Mouse (Mus musculus) heart, embryonic 14.5 days (tissue): ENCODE data around the gene Col13a1. TPM values are rescaled to one million over a fixed set of nuclear protein-coding genes. Genes with fewer than 3 reads are reported as not detected.

ENCODE experiments used
- ATAC-seq: fragments of 200-750 bp; cut with Nextera tagmentation; 2 replicates; pipeline ENCODE4 v1.8.0; 2017; ENCODE audit warnings: low read depth, moderate TSS enrichment; ENCODE audit not compliant: insufficient number of reproducible peaks, insufficient read depth, low FRiP score
- H3K27ac ChIP-seq, 2 experiments: fragments of 200-500 bp in 1 of 2; fragments of 300-500 bp in 1 of 2; sonication (generic) in 1 of 2; replicated peaks in 1 of 2; 2 replicates each; pipeline ENCODE4 v1.5.1; 2012 to 2014; ENCODE audit warnings: low read depth in 2 of 2, low read length in 2 of 2, control low read depth in 1 of 2, mild to moderate bottlenecking in 1 of 2, mixed read lengths in 1 of 2; ENCODE audit not compliant: control insufficient read depth in 1 of 2, insufficient read depth in 1 of 2
- H3K27me3 ChIP-seq: fragments of 300-500 bp; sonication (generic); 2 replicates; pipeline ENCODE4 v1.6.1; 2014; ENCODE audit warnings: mild to moderate bottlenecking, low read length, control low read depth; ENCODE audit not compliant: control insufficient read depth, insufficient read depth
- H3K36me3 ChIP-seq: fragments of 300-500 bp; sonication (generic); 2 replicates; pipeline ENCODE4 v1.6.1; 2014; ENCODE audit warnings: mild to moderate bottlenecking, control low read depth, low read length, mixed read lengths; ENCODE audit not compliant: control insufficient read depth, insufficient read depth
- H3K4me1 ChIP-seq, 2 experiments: fragments of 200-500 bp in 1 of 2; fragments of 300-500 bp in 1 of 2; sonication (generic) in 1 of 2; 2 replicates each; pipeline ENCODE4 v1.6.1; 2012 to 2014; ENCODE audit warnings: low read length in 2 of 2, control low read depth in 1 of 2, mixed read lengths in 1 of 2; ENCODE audit not compliant: control insufficient read depth in 2 of 2, insufficient read depth in 2 of 2
- H3K4me2 ChIP-seq: fragments of 300-500 bp; sonication (generic); 2 replicates; pipeline ENCODE4 v1.6.1; 2014; ENCODE audit warnings: mild to moderate bottlenecking, low read length
- H3K4me3 ChIP-seq, 2 experiments: fragments of 200-500 bp in 1 of 2; fragments of 300-500 bp in 1 of 2; sonication (generic) in 1 of 2; 2 replicates each; pipeline ENCODE4 v1.5.1; 2012 to 2014; ENCODE audit warnings: low read length in 2 of 2, mild to moderate bottlenecking in 2 of 2, control low read depth in 1 of 2, low read depth in 1 of 2, moderate library complexity in 1 of 2; ENCODE audit not compliant: control insufficient read depth in 1 of 2, insufficient read depth in 1 of 2
- H3K9ac ChIP-seq: fragments of 300-500 bp; sonication (generic); 2 replicates; pipeline ENCODE4 v1.6.1; 2014; ENCODE audit warnings: mild to moderate bottlenecking, low read length
- H3K9me3 ChIP-seq: fragments of 300-500 bp; sonication (generic); 2 replicates; pipeline ENCODE4 v1.6.1; 2016; ENCODE audit warnings: low read length, control low read depth; ENCODE audit not compliant: control insufficient read depth
- WGBS: fragments of 180-500 bp; shearing (Covaris S2); extraction: QIAGEN DNeasy Blood & Tissue Kit; methylation state at CpG from one replicate; pipeline ENCODE4 v1.1.7; 2014; 5-methylcytosine and 5-hydroxymethylcytosine counted together
- polyA plus RNA-seq: library from polyadenylated mRNA; unstranded; fragments of >200 nt; fragmentation: Nextera tagmentation; extraction: Ambion mirVana; gene quantifications from 2 replicates; pipeline ENCODE4 v1.2.1, GENCODE M21; 2014

Gene Col13a1
- polyA plus RNA-seq, 1 experiment from 2014 or later = 9.5 TPM

- no peak for ATAC-seq
- H3K4me2 ChIP-seq = no peak overlapping the region
- WGBS = 84% methylated on average over 32 of the region's 32 CpGs
- no peaks in the 10 kb centered on the region for H3K36me3 ChIP-seq
- H3K9me3 ChIP-seq = no peaks in the 10 kb centered on the region
- no peak overlapping the region for H3K4me3 ChIP-seq
- H3K4me1 ChIP-seq = no peaks in the 10 kb centered on the region; a peak in 4 of 4 replicates
- H3K9ac ChIP-seq = no peak overlapping the region
- H3K27me3 ChIP-seq = no peaks in the 10 kb centered on the region
- no peak overlapping the region for H3K27ac ChIP-seq
Measured at GRCm38 (mm10) chr10:61827950-61828936, 150.7 kb downstream of the Col13a1 start.

- H3K27me3 ChIP-seq = no peaks in the 10 kb centered on the region
- H3K4me1 ChIP-seq = peaks cover 0 to 2% of the 10 kb centered on the region in 2 experiments
- no peak overlapping the region for H3K4me2 ChIP-seq
- H3K9ac ChIP-seq = no peak overlapping the region
- no peak overlapping the region for H3K4me3 ChIP-seq
- WGBS = 51% methylated on average over 16 of the region's 16 CpGs
- H3K27ac ChIP-seq = no peak overlapping the region
- H3K9me3 ChIP-seq = no peaks in the 10 kb centered on the region
- no peak for ATAC-seq
- H3K36me3 ChIP-seq = no peaks in the 10 kb centered on the region
Measured at GRCm38 (mm10) chr10:61826753-61827435, 152.0 kb downstream of the Col13a1 start.

GRCm38 (mm10) chr10:61825979-61826752 is 152.7 kb downstream of the Col13a1 start:
- Histone ChIP-seq H3K27ac (no peak overlapping the region), H3K9me3 (no peaks in the 10 kb centered on the region), H3K27me3 (no peaks in the 10 kb centered on the region), H3K4me1 (peaks cover 0 to 2% of the 10 kb centered on the region in 2 experiments), H3K36me3 (no peaks in the 10 kb centered on the region), H3K4me2 (no peak overlapping the region), H3K9ac (no peak overlapping the region), H3K4me3 (no peak overlapping the region)
- WGBS = 58% methylated on average over 13 of the region's 13 CpGs
- no peak for ATAC-seq

- no peak overlapping the region for H3K27ac ChIP-seq
- ATAC-seq = no peak
- H3K36me3 ChIP-seq = no peaks in the 10 kb centered on the region
- H3K27me3 ChIP-seq = no peaks in the 10 kb centered on the region
- H3K9me3 ChIP-seq = no peaks in the 10 kb centered on the region
- H3K4me3 ChIP-seq = no peak overlapping the region
- H3K9ac ChIP-seq = no peak overlapping the region
- no peak overlapping the region for H3K4me2 ChIP-seq
- peaks cover 0 to 2% of the 10 kb centered on the region in 2 experiments for H3K4me1 ChIP-seq
- 54% methylated on average over 5 of the region's 5 CpGs for WGBS
Measured at GRCm38 (mm10) chr10:61825536-61825935, 153.4 kb downstream of the Col13a1 start.

- Histone ChIP-seq H3K36me3 (no peaks in the 10 kb centered on the region), H3K27ac (no peak overlapping the region), H3K4me3 (no peak overlapping the region), H3K4me1 (peaks cover 0 to 2% of the 10 kb centered on the region in 2 experiments), H3K9me3 (no peaks in the 10 kb centered on the region), H3K9ac (no peak overlapping the region), H3K27me3 (no peaks in the 10 kb centered on the region), H3K4me2 (no peak overlapping the region)
- WGBS = 44% methylated on average over 4 of the region's 4 CpGs
- ATAC-seq = no peak
Measured at GRCm38 (mm10) chr10:61823731-61824115, 155.2 kb downstream of the Col13a1 start.

- 31% methylated on average over 7 of the region's 7 CpGs for WGBS
- ATAC-seq = no peak
- no peaks in the 10 kb centered on the region for H3K36me3 ChIP-seq
- H3K4me1 ChIP-seq = peaks cover 0 to 2% of the 10 kb centered on the region in 2 experiments
- no peak overlapping the region for H3K4me2 ChIP-seq
- H3K9me3 ChIP-seq = no peaks in the 10 kb centered on the region
- H3K4me3 ChIP-seq = no peak overlapping the region
- H3K9ac ChIP-seq = no peak overlapping the region
- no peaks in the 10 kb centered on the region for H3K27me3 ChIP-seq
- H3K27ac ChIP-seq = no peak overlapping the region
Measured at GRCm38 (mm10) chr10:61822968-61823730, 155.8 kb downstream of the Col13a1 start.

- no peaks in the 10 kb centered on the region for H3K9me3 ChIP-seq
- H3K27ac ChIP-seq = no peak overlapping the region
- no peak overlapping the region for H3K4me3 ChIP-seq
- H3K4me2 ChIP-seq = no peak overlapping the region
- H3K4me1 ChIP-seq = peaks cover 0 to 2% of the 10 kb centered on the region in 2 experiments; a peak in 3 of 4 replicates
- WGBS = 51% methylated on average over 9 of the region's 9 CpGs
- H3K36me3 ChIP-seq = no peaks in the 10 kb centered on the region
- no peak for ATAC-seq
- no peaks in the 10 kb centered on the region for H3K27me3 ChIP-seq
- H3K9ac ChIP-seq = no peak overlapping the region
Measured at GRCm38 (mm10) chr10:61820050-61820449, 158.9 kb downstream of the Col13a1 start.
